Mouse (Mus musculus) embryonic facial prominence, embryonic 10.5 days (tissue): Measurements from ENCODE around the gene Ppp3ca. TPM values are rescaled to one million over a fixed set of nuclear protein-coding genes. Genes with fewer than 3 reads are reported as not detected.

Experiments
- DNase-seq: peaks from one replicate; pipeline ENCODE4 v3.0.0-alpha.2; 2017; ENCODE audit warnings: low spot score
- H3K27ac ChIP-seq: fragments of 300-500 bp; sonication (generic); replicated peaks from 2 replicates; pipeline ENCODE4 v1.5.1; 2016; ENCODE audit warnings: mild to moderate bottlenecking
- H3K27me3 ChIP-seq: fragments of 300-500 bp; sonication (generic); replicated peaks from 2 replicates; pipeline ENCODE4 v1.6.1; 2016; ENCODE audit warnings: low read depth, mild to moderate bottlenecking; ENCODE audit not compliant: poor library complexity, severe bottlenecking
- H3K36me3 ChIP-seq: fragments of 300-500 bp; sonication (generic); replicated peaks from 2 replicates; pipeline ENCODE4 v1.6.1; 2016; ENCODE audit warnings: mild to moderate bottlenecking, moderate library complexity
- H3K4me1 ChIP-seq: fragments of 300-500 bp; sonication (generic); 2 replicates; pipeline ENCODE4 v1.6.1; 2016
- H3K4me3 ChIP-seq: fragments of 300-500 bp; sonication (generic); 2 replicates; pipeline ENCODE4 v1.5.1; 2016; ENCODE audit warnings: mild to moderate bottlenecking, moderate library complexity
- H3K9me3 ChIP-seq: fragments of 300-500 bp; sonication (generic); 2 replicates; pipeline ENCODE4 v1.6.1; 2016; ENCODE audit warnings: mild to moderate bottlenecking
- WGBS: fragments of 180-500 bp; shearing (Covaris S2); methylation state at CpG from one replicate; pipeline ENCODE4 v1.1.7; 2016; 5-methylcytosine and 5-hydroxymethylcytosine counted together
- polyA plus RNA-seq: library from polyadenylated mRNA; unstranded; fragments of >200 nt; fragmentation: Nextera tagmentation; extraction: Ambion mirVana; gene quantifications from 2 replicates; pipeline ENCODE4 v1.2.1, GENCODE M21; 2016

The Ppp3ca gene
- polyA plus RNA-seq, 1 experiment from 2014 or later = 32.2 TPM

GRCm38 (mm10) chr3:136790261-136790871 lies 120.4 kb downstream of the Ppp3ca start:
- H3K27ac ChIP-seq = no peak overlapping the region
- WGBS = 55% methylated on average over 4 of the region's 4 CpGs
- H3K4me1 ChIP-seq = peaks cover 8% of the 10 kb centered on the region
- H3K4me3 ChIP-seq = no peak overlapping the region
- no peaks in the 10 kb centered on the region for H3K36me3 ChIP-seq
- no peaks in the 10 kb centered on the region for H3K27me3 ChIP-seq
- H3K9me3 ChIP-seq = no peaks in the 10 kb centered on the region
- DNase-seq = no peak

- no peaks in the 10 kb centered on the region for H3K36me3 ChIP-seq
- 87% methylated on average over 5 of the region's 5 CpGs for WGBS
- H3K27ac ChIP-seq = no peak overlapping the region
- H3K4me3 ChIP-seq = no peak overlapping the region
- H3K27me3 ChIP-seq = no peaks in the 10 kb centered on the region
- DNase-seq = no peak
- H3K4me1 ChIP-seq = peaks cover 8% of the 10 kb centered on the region
- H3K9me3 ChIP-seq = no peaks in the 10 kb centered on the region
These were observed 121.5 kb downstream of the Ppp3ca start for GRCm38 (mm10) chr3:136791404-136791803.

- peaks cover 8% of the 10 kb centered on the region for H3K4me1 ChIP-seq
- H3K36me3 ChIP-seq = no peaks in the 10 kb centered on the region
- H3K4me3 ChIP-seq = no peak overlapping the region
- no peak overlapping the region for H3K27ac ChIP-seq
- no peaks in the 10 kb centered on the region for H3K9me3 ChIP-seq
- no peak for DNase-seq
- H3K27me3 ChIP-seq = no peaks in the 10 kb centered on the region
- WGBS = 93% methylated on average over 2 of the region's 2 CpGs
These were observed 122.0 kb downstream of the Ppp3ca start for GRCm38 (mm10) chr3:136791946-136792345.

GRCm38 (mm10) chr3:136793411-136793810 lies 123.5 kb downstream of the Ppp3ca start:
- no peak overlapping the region for H3K27ac ChIP-seq
- 0 out of 2 replicates have a peak, but pooled peaks cover 3% of the 10 kb centered on the region for H3K36me3 ChIP-seq
- H3K9me3 ChIP-seq = no peaks in the 10 kb centered on the region
- no peaks in the 10 kb centered on the region for H3K27me3 ChIP-seq
- 91% methylated on average over 2 of the region's 2 CpGs for WGBS
- no peak overlapping the region for H3K4me3 ChIP-seq
- H3K4me1 ChIP-seq = peaks cover 8% of the 10 kb centered on the region
- no peak for DNase-seq

DNA sequence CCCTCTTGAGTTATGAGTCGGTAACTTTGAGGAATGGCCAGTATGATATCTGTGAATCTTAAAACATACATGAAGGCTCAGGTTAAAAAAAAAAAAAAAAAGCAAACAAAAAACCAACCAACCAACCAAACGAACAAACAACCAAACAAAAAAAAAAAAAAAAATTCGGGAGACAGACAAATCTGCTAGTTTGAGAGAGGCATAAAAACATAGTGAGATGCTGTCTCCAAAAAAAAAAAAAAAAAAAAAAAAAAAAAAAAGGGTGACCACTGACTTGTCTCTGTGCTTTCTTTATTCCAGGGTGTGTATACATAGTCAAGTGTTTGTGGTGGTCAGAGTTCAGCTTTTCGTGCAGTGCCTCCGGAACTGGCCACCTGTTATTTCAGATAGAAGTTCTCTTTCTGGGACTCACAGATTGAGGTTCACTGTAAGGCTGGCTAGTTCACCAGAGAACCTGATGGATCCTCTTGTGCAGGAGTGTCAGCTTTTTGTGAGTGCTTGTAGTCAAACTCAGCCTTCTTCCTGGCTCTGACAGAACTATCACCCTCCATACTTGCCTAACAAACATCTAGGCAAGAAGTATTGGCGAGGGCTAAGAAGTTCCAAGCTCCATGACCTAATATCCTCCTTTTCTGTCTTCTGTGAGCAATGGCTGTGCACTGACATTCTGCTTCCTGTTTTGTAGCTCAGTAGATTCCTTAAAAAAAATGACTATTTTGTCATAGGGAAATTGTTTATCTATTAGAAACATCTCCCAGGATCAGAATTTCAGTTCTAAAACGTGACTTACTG lies 124.7 kb downstream of the Ppp3ca start:
- no peak overlapping the region for H3K4me3 ChIP-seq
- peaks cover 8% of the 10 kb centered on the region for H3K4me1 ChIP-seq
- H3K36me3 ChIP-seq = 0 out of 2 replicates have a peak, but pooled peaks cover 3% of the 10 kb centered on the region
- DNase-seq = no peak
- H3K9me3 ChIP-seq = no peaks in the 10 kb centered on the region
- 84% methylated on average over 7 of the region's 7 CpGs for WGBS
- no peaks in the 10 kb centered on the region for H3K27me3 ChIP-seq
- H3K27ac ChIP-seq = no peak overlapping the region

- Histone ChIP-seq H3K4me3 (no peak overlapping the region), H3K36me3 (peaks cover 6% of the 10 kb centered on the region), H3K27ac (no peak overlapping the region), H3K4me1 (peaks cover 7% of the 10 kb centered on the region), H3K27me3 (no peaks in the 10 kb centered on the region), H3K9me3 (no peaks in the 10 kb centered on the region)
- WGBS = 95% methylated on average over 3 of the region's 3 CpGs
- no peak for DNase-seq
These were observed 129.0 kb downstream of the Ppp3ca start for GRCm38 (mm10) chr3:136798896-136799295.

- Histone ChIP-seq H3K36me3 (peaks cover 6% of the 10 kb centered on the region), H3K4me1 (peaks cover 7% of the 10 kb centered on the region), H3K9me3 (no peaks in the 10 kb centered on the region), H3K27ac (peak overlapping the region; percentile 48), H3K4me3 (no peak overlapping the region), H3K27me3 (no peaks in the 10 kb centered on the region)
- 70% methylated on average over 4 of the region's 4 CpGs for WGBS
- DNase-seq = peak; percentile 30
These were observed 132.7 kb downstream of the Ppp3ca start for GRCm38 (mm10) chr3:136802595-136802994.

DNA sequence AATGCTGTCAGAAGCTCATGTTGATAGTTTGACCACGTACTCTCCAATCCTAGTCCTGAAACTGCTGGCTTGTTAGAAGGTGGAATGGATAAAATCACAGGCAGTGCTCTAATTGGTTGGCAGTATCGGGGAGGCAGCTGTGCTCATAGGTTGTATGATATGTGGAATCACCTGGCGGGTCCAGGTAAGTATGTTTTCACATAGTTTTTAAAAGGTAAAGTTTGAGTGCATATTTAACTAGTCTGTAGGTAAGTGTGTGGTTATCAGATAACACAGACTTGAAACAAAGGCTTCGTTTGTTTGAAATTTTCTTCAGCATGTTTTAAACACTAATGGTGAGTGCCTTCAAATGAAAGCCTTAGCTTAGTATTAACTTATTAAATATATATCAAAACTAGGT lies 136.0 kb downstream of the Ppp3ca start:
- H3K4me1 ChIP-seq = peaks cover 7% of the 10 kb centered on the region
- H3K27ac ChIP-seq = no peak overlapping the region
- 95% methylated on average over 4 of the region's 4 CpGs for WGBS
- H3K27me3 ChIP-seq = no peaks in the 10 kb centered on the region
- peaks cover 3% of the 10 kb centered on the region for H3K36me3 ChIP-seq
- no peak overlapping the region for H3K4me3 ChIP-seq
- no peaks in the 10 kb centered on the region for H3K9me3 ChIP-seq
- DNase-seq = no peak

GRCm38 (mm10) chr3:136810271-136810670 lies 140.3 kb downstream of the Ppp3ca start:
- no peaks in the 10 kb centered on the region for H3K27me3 ChIP-seq
- peaks cover 5% of the 10 kb centered on the region for H3K4me1 ChIP-seq
- DNase-seq = no peak
- 79% methylated on average over 3 of the region's 3 CpGs for WGBS
- no peak overlapping the region for H3K27ac ChIP-seq
- no peaks in the 10 kb centered on the region for H3K36me3 ChIP-seq
- no peaks in the 10 kb centered on the region for H3K9me3 ChIP-seq
- H3K4me3 ChIP-seq = no peak overlapping the region

DNA sequence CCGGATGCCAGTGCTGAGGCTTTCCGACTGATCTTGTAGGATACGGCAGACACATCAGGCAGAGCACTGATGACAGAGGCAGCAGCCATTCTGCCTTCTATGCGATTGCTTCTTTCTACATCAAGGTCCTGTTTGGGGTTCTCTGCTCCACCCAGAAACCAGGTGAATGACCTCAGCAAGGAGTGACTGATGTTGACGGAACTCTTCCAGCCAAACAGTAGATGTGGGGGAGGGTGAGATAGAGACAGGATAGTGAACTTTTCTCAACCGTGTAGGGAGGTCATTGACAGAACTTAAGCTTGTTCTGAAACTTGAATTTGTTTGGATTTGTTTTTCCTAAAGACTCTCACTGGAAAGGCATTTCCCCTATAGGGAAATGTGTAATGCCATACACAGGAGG lies 142.2 kb downstream of the Ppp3ca start:
- DNase-seq = no peak
- Histone ChIP-seq H3K9me3 (no peaks in the 10 kb centered on the region), H3K4me3 (no peak overlapping the region), H3K27ac (no peak overlapping the region), H3K4me1 (peaks cover 5% of the 10 kb centered on the region), H3K27me3 (no peaks in the 10 kb centered on the region), H3K36me3 (no peaks in the 10 kb centered on the region)
- 75% methylated on average over 6 of the region's 6 CpGs for WGBS

- no peaks in the 10 kb centered on the region for H3K9me3 ChIP-seq
- H3K36me3 ChIP-seq = no peaks in the 10 kb centered on the region
- no peak overlapping the region for H3K27ac ChIP-seq
- H3K4me1 ChIP-seq = peaks cover 5% of the 10 kb centered on the region
- WGBS = 81% methylated on average over 2 of the region's 2 CpGs
- H3K27me3 ChIP-seq = no peaks in the 10 kb centered on the region
- H3K4me3 ChIP-seq = no peak overlapping the region
- DNase-seq = no peak
These were observed 142.9 kb downstream of the Ppp3ca start for GRCm38 (mm10) chr3:136812791-136813190.

- Histone ChIP-seq H3K36me3 (no peaks in the 10 kb centered on the region), H3K4me3 (no peak overlapping the region), H3K4me1 (peaks cover 5% of the 10 kb centered on the region), H3K27me3 (no peaks in the 10 kb centered on the region), H3K9me3 (no peaks in the 10 kb centered on the region), H3K27ac (no peak overlapping the region)
- no peak for DNase-seq
- WGBS = 73% methylated on average over 2 of the region's 2 CpGs
These were observed 144.0 kb downstream of the Ppp3ca start for GRCm38 (mm10) chr3:136813886-136814285.

DNA sequence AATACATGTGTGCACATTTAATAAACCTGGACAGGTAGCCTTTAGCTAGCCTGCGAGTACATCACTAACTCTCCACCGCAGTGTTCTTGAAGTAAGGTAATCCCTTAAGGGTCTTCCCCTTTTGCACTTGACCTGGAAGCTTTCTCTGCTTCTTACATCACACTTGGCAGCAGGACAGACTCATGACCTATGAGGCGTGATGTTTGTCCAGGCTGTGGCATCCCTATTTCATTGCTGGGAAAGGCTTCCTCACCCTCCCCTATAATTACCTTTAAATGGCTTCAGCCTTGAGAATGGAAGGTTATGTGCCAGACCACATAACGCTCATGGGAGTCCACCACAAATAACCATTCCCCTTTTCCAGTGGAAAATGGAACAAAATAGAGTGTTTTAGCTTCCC lies 145.0 kb downstream of the Ppp3ca start:
- WGBS = 90% methylated on average over 4 of the region's 4 CpGs
- no peak overlapping the region for H3K27ac ChIP-seq
- DNase-seq = no peak

More for the DNA sequence above, 145.0 kb downstream of the Ppp3ca start:
- Histone ChIP-seq H3K36me3 (no peaks in the 10 kb centered on the region), H3K4me1 (peaks cover 5% of the 10 kb centered on the region), H3K27me3 (no peaks in the 10 kb centered on the region), H3K4me3 (no peak overlapping the region), H3K9me3 (no peaks in the 10 kb centered on the region)
